Mouse (Mus musculus) layer of hippocampus, adult 18-20 months (tissue): Measurements from ENCODE around the gene Tsacc. TPM values are rescaled to one million over a fixed set of nuclear protein-coding genes. Genes with fewer than 3 reads are reported as not detected.
"Not testable (repeated sequence)": the region's sequence is repeated elsewhere in the genome, so short reads cannot be mapped to it uniquely, and the experiment has no call there.

Experiments
- DNase-seq, 2 experiments: peaks; one replicate each; pipeline ENCODE4 v3.0.0; 2022; ENCODE audit warnings: low spot score in 2 of 2
- total RNA-seq, 2 experiments: library from RNA; stranded (reverse); gene quantifications; 2 replicates each; pipeline ENCODE4 v1.2.3; 2021

Gene Tsacc
- total RNA-seq, 2 experiments from 2014 or later: 2.7 to 3.9 TPM

DNA sequence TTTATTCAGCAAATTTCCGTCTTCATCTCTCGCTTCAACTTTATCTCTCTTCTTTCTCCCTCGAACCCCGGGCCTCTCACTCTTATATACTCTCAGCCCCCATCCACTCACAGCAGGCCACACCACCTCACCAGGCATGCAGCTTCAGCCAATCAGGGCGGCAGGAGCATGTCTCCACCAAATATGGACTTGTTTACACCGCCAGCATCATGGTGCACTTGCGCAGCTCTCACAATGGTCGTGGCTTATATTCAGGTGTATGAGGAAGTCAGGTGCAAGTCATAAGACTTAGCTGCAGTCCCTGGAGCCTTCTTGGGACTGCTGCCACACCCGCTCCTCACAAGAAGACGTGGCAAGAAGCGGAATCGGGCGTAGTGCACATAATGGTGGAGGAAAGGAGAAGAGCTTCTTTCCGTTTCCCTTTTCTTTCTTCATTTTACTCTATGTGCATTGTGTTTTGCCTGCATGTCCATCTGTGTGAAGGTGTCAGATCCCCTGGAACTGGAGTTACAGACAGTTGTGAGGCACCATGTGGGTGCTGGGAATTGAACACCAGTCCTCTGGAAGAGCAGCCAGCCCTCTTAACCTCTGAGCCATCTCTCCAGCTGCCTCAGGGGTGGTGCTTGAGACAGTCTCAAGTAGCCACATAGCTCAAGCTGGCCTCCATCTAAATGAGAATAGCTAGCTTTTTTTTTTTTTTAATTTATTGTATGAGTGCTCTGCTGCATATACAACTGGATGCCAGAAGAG is 11.8 kb downstream of the Tsacc start:
- not testable (repeated sequence) for DNase-seq

DNA sequence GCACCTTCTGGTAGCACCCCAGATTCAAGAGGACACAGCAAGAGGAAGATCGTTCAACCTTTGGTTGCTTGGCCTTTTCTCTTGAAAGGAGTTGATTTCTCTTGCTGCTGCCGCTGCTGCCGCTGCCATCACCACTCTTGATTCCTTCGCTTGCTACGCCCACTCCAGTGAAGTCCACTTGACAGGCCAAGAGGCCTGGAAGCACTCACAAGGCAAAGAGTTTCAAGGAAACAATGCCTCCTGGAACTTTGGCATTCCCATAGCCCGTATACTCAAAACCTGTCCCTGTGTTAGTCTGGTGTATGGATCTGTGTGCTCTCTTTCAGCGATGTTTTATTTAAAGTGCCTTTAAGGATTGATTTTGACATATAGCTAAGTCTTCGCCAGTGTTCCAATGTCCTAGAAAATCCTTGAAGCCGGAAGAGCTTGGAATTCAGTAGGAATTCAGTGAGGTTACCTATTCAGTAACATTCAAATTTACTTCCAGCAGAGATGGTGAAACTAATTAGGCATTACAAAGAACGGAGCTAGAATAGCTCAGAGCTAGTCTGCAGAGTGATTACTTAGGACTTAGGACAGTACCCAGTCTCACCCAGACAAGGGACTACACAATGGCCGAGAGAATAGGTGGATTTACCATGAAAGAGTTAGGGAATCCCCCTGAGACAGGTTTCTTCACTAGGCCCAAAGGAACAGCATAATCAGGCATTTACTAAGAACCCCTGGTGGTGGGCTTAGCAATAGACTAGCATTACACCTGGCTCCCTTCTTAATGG is 15.5 kb downstream of the Tsacc start:
- not testable (repeated sequence) for DNase-seq

DNA sequence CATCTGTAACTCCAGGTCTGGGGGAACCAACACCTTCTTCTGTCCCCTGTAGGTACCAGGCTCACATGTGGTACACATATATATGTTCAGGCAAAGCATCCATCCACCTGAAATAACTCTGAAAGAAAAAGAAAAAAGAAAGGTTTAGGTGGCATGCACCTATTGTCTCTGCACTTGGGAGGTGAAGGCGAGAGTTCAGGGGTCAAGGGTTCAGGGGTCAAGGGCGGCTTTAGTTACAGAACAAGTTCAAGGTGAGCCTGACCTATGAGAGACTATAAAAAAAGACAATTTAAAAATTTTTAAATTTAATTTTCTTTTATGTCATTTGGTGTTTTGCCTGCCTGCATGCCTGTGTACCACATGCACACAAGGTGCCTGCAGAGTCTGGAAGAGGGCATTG is 16.8 kb downstream of the Tsacc start:
- no peak for DNase-seq

DNA sequence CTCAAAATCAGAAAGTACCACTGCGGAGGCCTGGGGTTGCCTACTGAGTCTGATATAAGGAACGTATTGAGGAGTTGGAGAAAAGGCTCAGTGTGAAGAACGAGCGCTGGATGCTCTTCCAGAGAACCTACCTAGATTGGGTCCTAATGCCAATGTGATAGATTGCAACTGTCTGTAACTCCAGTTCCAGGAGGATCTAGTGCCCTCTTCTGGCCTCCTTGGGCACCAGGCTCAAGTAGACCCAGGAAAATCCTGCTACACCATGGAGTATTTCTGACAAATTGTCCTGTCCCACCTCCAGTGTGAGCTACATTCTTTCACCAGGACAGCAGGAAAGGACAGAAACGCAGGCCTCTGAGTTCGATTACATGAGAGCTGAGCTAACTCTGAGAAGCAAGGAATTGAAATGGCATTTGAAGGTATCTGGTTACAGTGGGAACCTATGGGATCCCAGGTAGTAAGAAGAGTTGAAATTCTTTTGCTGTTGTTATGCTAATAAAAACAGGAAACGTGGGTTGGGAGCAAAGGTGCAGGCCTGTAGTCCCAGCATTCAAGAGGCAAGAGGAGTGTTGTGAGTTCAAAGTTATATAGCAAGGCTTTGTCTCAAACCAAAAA is 20.2 kb downstream of the Tsacc start:
- DNase-seq: peak in 1 of 2 experiments; percentile 62

DNA sequence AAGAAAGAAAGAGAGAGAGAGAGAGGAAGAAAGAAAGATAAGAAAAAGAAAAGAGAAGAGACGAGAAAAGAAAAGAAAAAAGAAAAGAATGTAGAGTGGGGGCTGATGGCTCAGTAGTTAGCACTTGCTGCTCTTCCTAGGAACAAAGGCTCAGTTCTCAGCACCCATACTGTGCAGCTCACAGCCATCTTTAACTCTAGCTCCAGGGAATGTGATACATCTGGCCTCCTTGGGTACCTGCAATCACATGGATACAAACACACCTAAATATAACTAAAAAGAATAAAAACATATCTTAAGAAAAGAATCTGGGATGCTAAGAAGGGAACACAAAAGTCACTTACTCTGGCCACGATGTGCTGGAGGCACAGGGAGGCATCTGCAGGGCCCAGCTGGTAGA is 20.7 kb downstream of the Tsacc start:
- DNase-seq: no peak

DNA sequence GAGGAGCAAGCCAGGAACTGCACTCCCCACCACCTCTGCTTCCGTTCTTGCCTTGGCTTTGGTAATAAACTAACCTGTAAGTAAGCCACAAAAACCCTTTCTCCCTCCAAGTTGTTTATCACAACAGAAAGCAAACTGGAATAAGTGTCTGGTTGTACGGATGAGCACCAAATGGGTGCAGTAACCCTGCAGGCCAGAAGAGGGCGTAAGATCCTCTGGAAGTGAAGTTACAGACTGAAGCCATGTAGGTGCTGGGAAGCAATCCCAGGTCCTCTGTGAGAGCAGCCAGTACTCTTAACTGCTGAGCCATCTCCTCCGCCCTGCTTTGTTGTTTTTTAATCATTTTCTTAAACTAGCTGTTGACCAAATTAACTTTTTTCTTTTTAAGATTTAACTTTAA is 22.8 kb downstream of the Tsacc start:
- no peak for DNase-seq

DNA sequence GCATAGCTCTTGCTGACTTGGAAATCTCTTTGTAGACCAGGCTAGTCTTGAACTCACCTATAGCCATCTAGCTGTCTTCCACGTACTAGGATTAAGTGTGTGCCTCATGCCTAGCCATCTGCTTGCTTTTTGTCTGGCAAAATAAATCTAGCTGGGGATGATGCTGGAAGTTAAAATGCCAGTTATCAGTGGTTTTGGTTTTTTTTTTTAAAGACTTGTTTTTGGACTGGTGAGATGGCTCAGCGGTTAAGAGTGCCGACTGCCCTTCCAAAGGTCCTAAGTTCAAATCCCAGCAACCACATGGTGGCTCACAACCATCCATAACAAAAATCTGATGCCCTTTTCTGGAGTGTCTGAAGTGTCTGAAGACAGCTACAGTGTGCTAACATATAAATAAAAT is 24.9 kb downstream of the Tsacc start:
- no peak for DNase-seq

DNA sequence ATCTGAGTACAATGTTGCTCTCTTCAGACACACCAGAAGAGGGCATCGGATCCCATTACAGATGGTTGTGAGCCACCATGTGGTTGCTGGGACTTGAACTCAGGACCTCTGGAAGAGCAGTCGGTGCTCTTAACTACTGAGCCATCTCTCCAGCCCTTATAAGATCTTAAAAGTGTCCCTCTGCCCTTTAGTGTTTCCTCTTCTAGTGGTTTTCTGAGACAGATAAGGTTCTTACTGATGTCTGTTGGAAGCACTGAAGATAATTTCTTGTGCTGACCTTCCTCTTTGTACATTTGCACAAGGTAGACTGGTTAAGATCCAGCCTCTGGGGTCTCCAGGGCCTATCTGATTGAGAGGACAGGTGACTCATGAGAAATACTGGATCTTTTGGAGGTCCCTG is 25.5 kb downstream of the Tsacc start:
- DNase-seq: not testable (repeated sequence)

DNA sequence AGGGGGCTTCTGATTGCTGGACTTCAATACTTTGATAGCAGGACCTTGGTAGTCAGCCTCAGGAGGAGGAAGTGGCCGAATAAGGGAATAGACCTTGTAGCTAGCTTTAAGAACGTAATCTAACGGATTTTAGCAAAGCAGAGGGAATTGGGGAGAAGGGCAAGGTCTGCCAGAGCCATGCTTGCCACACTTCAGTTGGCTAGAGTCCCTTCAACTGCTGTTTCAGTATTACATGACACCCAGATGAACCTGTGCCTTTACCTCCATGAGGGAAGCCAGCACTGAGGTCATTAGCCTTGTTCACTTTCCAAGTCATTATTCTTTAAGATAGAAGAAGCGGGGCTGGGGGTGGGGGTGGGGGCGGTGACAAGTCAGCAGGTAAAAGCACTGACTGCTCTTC is 27.8 kb downstream of the Tsacc start:
- no peak for DNase-seq

DNA sequence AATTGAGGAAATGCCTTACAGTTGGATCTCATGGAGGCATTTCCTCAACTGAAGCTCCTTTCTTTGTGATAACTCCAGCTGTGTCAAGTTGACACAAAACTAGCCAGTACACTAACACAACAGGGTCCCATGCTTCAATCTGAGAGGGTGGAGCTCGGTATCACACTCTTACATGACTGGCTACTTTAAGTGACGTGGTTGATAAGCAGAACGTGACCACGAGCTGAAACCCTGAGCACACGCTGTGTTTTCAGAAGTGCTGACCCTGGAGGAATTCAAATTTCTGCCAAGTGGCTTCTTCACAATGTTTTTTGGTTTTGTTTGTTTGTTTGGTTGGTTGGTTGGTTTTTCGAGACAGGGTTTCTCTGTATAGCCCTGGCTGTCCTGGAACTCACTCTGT is 28.8 kb downstream of the Tsacc start:
- DNase-seq: not testable (repeated sequence)

DNA sequence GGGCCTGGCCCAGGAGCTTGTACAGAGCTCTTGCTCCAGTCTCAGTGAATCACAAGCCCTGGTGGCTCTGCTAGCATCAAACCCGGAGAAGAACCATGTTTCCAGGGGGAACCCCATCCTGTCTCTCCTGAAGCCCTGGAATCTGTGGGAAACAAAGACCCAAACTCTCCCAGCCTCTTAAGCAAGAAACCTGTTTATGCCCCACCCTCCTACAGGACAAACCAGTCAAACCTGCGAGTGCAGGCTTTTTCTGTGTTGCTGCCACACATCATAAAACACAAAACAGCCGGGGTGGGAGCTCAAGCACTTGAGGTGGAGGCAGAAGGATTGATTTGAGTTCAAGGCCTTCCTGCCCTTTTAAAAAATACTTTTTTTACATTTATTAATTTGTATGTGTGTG is 34.5 kb downstream of the Tsacc start:
- no peak for DNase-seq

DNA sequence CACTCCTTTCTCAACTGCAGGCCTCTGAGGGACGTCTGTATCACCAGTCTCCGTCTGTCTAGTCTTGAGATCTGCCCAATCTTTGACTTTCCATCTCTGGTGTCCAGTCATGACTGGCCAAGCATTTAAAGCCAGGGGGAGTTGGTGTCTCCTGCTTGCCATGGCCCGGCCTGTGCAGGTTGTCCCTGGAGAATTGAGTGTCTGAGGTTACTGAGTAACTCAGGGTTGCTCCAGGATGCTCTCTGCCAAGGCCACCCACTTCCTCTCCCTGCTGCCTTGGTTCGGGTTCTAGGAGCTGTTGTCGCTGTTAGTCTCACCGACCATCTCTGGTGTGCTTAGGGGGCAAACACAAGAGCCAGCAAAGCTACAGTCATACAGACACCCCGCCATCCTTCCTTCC is 40.4 kb downstream of the Tsacc start:
- DNase-seq: no peak

DNA sequence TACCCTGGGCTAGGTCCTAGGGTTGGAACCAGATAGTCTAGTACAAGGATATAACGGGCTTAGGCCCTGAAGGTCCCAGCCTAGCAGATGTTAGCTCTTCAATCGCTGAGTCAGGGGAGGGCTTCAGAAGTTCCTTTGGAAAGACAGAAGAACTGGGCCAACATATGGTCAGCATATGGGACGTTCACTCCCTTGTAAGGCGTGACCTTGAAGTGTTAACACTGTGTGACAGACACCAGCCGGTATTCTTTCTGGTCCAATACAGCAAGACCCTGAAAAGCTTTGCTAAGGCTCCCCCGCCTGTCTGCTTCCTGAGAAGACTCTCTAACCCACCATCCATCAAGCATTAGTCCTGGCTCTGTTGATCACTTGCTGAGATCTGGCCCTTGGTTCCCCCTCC is 40.8 kb downstream of the Tsacc start:
- no peak for DNase-seq

DNA sequence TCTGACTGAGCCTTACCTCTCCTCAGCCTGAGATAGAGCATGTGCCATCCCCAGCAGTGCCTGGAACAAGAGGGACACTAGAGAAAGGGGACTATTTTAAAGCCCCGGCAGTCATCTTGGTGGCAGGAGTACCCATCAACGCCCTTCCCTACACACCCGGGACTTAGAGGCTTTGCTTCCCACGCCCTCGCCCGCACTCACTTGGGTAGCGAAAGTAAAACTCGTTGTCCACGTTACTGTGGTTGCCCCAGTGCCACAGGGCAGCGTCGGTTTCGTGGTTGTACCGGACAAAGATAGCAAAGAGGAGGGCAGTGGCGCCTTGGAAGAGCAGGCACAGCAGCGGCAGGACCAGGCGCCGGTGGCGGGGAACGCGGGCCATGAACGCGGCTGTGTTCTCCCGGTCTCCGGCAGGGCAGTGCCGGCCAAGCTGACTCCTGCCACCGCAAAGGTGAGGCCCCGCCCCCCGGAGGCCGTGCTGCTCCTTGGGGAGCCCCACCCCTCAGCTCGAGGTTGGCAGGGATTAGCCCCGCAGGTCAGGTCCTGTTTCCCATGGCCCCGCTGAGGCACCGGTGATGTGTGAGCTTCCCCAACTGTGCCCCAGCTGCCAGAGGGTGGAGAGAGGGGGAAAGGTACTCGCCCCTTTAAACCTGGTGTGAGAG is 42.4 kb downstream of the Tsacc start, which contains the start of gene Rhbg:
TSS of gene Rhbg (minus strand) at position 442 of the 659 bp plus-strand sequence.
- no peak for DNase-seq

DNA sequence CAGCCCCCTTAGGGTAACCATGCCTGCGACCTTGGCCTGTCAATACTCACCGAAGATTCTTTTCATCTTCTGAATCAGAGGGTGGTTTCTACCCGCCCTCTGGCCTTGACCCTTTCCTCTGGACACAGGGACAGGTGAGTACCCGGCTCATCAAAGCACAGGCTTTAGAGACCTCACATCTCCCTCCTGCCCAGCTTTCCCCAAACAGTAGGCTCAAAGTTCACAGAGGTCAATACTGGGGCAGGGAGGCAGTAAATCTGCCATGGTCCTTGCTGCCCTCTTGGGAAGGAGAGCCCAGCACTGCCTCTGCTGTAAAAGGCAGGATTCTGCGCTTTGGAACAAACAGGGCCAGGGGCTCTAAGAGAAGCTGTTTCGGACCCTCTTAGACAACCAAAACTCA is 44.1 kb downstream of the Tsacc start:
- no peak for DNase-seq

DNA sequence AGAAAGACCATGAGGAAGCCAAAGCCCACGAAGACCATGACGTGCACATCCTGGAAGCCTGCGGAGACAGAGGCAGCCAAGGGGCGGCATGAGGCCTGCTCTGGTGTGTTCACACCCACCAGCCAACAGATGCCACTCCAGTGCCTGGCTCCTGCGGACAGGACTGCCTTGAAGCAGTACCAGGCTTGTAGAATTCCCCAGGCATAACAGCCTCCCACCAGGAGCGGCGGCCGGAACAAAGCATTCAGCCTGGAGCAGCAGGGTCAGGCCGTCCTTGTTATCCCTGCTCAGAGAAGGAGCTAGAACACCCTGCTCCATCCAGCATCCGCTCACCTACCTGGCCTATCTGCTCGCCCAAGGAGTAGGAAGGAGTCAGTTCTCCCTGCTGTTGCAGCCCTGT is 48.4 kb downstream of the Tsacc start:
- no peak for DNase-seq

DNA sequence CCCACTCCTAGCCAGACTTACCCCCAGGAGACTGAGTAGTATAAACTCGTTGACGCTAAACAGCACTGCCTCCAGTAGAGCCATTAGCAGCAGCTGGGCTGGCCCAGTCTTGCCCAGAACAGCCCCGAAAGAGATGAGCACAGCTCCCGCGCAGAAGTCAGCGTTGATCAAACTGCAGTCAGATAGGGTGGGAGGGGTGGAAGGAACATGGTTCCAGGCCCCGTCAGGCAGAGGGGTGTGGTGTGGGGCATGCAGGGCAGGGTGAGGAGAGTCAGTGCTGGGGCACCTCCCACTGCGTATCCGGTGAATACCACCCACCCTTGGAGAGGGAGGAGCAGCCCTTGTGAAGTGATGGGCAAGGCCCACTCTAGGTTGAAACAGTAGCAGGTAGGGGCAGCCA is 49.1 kb downstream of the Tsacc start:
- no peak for DNase-seq

DNA sequence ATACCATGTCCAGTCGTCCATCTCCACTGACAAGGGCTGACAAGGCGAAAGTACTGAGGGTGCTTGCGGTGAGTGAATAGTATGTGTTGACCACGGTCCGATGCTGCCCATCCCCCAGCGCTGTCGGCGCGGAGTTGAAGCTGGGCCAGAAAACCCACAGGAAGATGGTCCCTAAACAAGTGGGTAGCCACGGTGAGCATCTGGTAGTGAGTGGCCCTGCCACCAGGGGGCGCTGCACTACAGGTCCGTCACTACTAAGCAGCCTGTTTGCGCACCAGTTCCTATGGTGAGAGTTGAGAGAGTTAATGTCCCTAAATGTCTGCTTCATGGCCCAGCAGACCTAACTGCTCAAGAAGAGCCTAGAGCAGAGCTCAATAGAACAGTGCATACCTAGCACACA is 51.0 kb downstream of the Tsacc start:
- peak in 1 of 2 experiments; percentile 83 for DNase-seq

DNA sequence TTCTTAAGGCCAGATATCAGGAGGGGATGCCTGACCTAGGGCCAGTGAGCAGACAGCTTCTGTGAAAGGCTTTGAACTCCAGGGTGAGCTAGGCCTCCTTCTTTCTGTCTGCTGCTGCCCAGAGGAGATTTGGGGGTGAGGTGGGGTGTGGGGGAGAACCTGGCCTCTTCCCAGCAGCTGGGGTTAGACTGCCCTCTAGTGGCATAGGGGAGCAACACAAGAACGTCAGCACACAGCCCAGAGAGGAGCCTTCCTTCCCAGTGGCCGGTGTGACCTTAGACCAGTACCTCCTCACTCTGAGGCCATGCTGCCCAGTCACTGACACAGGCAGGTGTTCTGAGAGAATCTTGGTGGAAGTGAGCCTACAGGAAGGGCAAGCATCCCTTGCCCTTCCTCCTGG is 52.7 kb downstream of the Tsacc start:
- DNase-seq: no peak

DNA sequence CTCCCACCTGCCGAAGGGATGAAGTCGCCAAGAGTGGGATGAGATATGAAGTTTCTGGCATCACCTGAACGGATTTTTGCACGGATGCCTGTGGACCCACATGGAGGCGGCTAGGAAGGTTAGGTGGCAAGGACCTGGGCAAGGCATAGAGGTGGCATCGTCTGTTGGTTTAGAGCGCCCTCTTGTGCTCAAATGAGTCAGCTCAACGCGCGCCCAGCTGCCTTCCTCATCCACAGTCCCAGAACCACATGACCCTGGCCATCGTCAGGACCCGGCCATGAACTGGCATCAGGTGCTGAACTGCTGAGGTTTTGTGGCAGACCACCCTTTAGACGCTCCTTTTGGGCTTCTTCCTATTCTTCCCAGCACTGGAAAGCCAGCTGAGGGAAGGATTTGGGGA is 54.3 kb downstream of the Tsacc start:
- peak in 1 of 2 experiments; percentile 90 for DNase-seq

DNA sequence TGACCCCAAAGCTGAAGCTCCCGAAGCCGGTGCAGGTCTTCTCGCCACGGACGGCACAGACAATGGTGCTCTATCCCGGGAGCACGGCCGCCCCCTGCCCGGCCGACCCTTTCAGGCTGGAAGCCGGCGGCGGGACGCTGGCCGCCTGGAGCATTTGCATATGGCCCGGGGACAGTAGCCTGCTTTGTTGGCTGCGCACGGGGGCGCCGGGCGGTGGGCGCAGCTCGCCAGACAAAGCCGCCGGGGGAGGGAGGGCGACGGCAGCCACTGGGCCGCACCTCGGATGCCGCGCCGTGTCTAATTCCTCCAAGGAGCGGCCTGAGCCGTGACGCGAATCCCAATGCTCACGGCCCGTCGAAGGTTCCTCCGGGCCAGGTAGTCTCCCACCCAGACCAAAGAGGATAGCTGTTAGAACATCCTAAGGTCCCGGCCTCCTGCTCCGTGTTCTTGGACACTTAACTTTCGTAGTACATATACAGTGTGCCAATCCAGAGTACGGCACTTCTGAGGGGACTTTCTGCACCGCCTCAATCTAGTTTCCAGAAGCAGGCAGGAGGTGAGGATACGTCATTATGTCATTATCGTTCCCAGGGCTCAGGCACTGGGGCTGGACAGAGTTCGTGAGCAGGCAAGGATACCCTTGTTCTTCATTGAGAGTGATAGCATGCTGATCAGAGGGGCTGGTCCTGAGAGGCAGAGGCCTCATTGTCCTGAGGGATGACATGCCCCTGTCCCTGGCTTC is 55.6 kb downstream of the Tsacc start:
- DNase-seq: no peak
